Mouse (Mus musculus): ENCODE data around the gene Ets2.

Gene Ets2

DNA sequence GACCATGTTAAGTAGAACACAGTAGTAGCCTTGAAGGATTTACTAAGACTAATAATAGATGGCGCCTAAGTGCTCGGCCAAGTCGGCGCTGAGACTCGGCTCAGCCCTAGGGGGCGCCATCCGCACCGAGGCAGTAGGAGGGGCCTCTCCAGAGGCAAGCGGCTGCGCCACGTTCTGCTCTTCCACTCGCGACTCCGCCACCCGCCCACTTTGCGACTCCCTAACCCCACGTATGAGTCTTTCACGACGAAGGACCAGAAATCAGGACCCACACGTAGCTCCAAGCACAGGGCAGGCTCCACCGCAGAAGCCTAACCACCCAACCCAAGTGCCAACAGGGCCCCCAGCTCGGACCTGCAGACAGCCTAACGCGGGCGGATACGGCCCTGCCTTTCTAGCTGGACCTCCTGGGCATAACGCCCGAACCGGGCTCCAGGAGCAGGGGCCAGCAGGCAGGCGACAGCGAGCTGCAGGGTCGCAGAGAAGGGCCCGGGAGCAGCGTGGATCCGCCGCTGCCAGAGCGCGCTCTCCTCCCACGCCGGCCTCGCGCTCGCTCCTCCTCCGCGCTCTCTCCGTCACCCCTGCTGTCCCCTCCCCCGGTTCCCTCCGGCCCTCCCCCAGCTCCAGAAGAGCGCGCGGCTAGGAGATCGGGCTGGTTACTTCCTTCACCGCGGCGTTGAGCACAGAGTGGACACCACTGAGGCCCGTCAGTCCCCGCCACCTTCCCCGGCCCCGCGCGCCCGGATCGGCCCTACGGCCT lies at the start of gene Ets2:
TSS of gene Ets2 (plus strand) at position 274 of the 760 bp plus-strand sequence.
- peak; percentile 89 for DNase-seq

DNA sequence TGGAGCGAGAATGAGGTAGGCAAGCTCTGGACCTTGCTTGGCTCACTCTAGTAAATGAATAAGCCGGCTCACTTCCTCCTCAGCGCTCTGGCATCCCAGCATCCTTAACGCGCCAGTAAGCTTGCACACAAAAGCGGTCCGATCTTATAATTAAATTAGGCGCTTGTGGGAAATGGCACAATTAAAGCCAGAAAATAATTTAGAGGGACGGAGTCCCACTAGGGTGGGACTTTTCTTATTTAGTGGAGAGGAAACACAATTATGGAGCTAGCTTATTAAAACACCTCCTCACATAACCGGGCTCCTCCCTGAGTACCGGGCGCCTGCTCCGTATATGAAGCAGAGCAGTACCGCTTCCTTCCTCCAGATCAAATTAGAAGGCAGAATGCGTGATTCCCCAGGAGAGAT lies 47.7 kb upstream of the Ets2 start:
- DNase-seq, result peak; percentile 23

DNA sequence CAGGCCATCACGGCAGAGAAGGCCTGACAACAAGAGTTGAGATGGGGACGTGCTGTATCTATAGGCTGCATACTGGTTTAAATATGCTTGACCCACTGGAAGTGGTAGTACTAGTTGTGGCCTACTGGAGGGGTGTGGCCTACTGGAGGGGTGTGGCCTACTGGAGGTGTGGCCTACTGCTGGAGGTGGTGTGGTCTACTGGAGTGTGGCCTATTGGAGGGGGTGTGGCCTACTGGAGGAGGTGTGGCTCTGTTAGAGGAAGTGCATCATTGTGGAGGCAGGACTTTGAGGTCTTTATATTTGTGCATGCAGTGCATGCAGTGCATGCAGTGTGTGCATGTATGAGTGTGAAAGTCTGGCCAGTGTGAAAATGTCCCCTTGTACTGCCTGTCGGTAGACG lies 45.3 kb upstream of the Ets2 start:
- no peak for DNase-seq

DNA sequence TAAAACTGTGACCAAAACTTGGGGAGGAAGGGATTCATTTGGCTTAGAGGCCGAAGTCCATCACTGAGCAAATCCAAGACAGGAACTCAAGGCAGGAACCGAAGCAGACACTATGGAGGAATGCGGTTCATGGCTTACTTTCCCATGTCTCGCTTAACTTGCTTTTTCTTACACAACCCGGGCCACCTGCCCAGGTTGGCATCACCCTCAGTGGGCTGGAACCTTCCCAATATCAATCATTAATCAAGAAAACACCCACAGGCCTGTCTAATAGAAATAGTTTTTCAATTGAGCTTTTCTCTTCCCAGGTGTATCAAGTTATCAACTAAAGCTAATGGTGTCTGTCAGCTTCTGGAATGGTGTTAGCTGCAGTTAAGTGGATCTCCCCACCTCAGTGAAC lies 44.7 kb upstream of the Ets2 start:
- DNase-seq, result no peak

DNA sequence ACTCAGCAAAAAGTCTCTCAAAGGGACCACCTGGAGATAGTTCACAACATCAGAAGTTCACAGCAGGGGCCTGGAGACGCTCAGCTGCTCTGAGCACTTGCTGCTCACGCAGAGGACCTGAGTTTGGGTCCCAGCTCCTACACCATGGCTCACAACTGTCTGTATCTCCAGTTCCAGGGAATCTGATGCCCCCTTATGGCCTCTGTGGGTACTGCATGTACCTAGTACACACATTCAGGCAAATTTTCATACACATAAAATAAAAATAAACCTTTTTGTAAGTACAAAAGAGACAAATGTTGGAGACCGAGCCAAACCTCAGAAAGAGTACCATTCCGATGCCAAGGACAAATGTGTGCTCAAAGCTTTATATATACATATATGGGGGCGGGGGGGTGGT lies 44.1 kb upstream of the Ets2 start:
- DNase-seq, result no peak

DNA sequence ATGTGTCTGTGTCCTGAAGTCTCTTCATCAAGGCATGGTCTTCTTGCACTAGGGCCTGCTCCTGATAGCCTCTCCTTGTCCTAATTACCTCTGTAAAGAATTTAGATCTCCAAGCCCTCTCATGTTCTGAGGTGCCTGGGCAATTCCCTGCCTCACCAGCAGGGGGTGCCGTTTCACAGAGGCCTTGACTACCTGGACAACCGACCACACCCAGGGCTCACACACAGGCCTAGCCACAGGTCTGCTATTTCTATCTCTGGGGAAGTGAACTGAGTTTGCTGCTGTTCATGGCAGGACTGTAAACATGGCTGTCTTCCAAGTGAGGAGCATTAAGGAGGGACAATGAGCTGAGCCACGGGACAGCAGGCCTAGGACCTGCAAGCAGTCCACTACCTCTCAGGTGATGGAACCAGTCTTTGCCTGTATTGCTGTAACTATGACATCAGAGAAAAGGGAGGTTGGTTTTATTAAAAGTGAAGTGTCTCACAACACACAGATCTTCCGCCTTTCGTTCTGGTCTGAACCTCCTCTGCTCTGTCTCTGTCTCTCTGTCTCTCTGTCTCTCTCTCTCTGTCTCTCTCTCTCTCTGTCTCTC lies 42.9 kb upstream of the Ets2 start:
- DNase-seq, result no peak

DNA sequence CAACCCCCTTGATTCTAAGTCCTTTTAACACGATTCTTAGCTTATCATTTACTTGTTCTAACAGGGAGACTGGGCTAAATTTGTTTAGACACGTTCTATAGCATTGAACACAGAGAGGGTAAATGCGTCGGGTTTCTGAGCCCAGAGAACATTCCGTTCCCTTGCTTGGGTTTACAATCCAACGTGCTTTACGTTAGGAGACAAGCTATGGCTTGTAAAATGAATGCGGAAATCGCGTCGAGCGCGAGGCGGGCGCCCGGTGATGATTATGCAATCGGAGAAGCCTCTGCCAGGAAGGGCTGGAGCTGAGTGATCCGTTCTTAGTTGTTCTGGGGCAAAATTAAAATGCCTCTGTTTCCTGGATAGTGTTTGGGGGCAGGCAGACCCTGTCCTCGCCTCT lies 42.4 kb upstream of the Ets2 start:
- no peak for DNase-seq

DNA sequence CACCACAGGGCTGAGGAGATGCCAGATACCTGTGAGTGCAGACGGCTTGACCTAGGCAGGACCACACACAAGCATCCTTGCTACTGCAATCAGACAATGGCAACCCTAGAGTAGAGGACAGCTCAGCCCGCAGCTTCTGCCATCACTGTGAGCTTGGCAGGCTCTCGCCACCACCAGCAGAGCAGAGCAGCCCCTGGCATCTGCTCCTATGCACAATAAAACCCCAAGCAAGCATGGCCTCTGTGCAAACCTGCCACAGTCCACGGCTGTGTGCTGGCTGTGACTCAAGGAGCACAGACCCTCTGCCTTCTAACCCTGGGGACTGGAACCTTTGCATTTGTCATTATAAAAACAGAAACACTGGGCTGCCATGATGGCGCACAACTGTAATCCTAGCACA lies 41.0 kb upstream of the Ets2 start:
- no peak for DNase-seq

DNA sequence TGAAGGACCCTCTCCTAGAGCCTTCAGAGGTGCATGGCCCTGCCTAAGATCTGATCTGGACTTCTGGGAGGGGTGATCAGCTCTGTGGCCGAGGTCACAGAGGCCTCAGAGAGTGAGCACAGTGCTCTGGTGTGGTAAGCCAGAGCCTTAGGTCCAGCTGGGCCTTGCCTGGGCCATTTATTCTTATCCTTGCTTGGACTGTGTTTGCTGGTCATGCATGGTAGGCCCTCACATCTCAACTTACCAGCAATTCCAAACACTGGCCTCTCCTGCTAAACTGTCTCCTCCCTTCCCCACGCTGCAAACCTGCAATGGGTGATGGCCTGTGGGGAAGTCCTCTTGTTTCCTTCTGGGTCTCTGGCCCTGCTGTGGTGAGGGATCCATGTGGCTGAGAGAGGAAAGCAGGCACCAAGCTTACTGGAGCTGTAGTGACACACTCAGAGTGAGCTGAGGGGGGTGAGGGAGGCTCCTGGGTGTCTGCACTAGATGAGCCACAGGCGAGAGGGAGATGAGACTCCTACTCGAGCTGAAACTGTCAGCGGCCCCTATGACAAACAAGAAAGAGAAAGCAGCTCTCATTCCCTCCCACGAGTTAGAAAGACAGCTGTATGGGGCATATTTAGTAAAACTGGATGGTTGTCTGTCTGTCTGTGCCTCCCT lies 36.3 kb upstream of the Ets2 start:
- DNase-seq, result no peak

DNA sequence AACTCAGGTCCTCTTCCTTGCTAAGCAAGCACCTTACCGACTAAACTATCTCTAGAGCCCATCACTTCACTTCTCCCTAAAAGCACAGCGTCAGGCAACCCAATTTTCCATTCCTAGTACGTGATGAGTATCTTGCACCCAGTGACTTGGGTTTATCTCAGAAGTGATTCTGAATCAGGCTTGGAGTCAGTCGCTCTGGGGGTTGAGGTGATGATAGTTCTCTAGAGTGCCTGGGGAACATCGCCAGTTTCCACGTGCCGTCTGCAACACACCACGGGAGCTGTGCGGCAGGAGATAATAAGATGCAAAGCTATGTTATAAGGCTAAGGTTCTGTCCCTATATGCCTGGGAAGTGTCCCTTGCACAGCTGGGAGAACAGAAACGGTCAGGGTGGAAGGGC lies 35.6 kb upstream of the Ets2 start:
- DNase-seq, result no peak

DNA sequence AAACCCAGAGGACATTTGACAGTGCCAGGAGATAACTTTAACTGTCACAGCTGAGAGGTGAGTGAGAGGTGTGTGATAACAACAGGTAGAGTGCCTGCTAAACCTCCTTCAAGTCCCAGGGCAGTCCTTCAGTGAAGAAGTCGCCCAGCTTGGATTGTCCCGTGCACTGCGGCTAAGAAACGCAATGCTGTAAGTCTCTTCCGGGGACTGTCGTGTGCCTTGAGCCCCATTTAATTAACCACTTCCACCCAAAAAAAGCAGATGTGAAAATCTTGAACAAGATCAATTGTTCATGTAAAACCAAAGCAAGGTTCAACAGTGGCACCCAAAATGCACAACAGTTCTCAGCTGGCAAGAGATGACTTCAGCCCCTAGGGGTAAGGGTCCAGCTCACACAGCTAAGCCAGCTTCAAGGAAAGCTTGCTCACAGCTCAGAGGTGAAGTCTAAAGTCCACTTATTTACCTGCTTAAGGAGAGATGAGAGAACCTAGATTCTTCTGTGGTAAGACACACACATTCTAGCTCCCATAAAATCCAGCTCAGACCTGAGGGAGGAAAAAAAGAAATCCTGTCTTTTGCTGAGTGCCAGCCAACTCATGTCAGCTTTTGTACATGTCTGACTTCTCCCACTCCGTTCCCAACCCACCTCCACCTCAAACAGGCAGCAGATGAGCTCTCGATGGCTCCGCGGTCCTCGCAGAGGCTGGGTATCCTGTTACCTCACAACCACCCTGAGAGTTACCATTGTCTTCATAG lies 34.3 kb upstream of the Ets2 start:
- no peak for DNase-seq

DNA sequence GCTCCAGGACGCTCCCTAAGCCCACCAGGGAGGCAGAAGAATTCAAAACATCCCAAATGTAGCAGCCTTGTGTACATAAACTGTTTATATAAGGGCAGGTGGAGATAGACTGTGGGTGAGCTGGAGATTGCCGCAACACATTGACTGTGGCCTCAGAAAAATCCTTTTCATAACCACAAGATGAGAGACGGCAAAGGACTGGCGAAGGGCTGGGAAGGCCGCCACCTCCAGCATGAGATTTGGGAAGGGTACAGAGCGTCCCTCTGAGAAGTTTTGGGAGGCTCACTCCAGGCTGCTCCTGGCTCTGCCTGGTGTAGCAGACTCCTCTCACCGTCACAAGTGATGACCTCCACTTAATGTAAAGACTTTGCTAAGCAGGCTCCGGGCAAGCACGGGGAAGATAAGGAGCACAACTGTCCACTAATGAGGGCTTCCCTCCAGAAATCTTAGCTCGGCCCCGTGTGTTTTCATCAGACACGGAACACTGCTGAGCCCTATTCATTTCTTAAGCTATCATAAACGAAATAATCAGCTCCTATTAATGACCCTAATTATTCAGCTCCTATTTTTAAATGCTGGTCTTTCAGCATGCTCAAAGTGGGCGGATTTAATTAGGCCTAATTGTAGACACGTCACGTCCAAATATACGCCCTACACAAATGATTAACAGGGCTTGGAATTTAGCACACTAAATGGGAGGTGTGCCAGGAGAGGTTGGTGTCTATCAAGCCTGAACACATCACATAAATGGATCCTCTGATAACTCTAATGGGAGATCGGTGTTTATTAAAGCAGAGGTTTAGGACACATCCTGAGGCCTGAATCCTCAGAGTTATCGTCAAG lies 33.5 kb upstream of the Ets2 start:
- DNase-seq, result no peak

DNA sequence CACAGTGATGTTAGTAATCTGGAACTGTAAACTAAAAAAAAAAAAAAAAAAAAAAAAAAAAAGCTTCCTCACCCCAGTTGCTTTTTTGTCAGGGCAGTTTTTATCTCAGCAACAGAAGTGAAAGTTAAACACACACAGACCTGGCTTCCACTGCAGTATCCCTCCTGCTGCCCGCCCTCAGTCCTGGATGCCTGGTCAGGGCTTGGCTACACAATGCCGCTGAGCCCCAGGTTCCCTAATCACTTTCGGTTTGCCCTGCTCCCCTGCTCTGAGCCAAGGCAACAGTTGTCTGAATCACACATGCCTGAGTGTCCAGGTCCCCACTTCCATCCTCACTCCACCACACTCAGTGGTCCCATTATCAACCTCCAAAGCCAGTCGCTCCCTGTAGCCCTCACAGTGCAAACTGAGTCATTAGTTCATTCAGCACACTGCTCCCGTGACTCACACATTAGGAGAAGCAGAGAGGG lies 27.4 kb upstream of the Ets2 start:
- DNase-seq, result no peak

DNA sequence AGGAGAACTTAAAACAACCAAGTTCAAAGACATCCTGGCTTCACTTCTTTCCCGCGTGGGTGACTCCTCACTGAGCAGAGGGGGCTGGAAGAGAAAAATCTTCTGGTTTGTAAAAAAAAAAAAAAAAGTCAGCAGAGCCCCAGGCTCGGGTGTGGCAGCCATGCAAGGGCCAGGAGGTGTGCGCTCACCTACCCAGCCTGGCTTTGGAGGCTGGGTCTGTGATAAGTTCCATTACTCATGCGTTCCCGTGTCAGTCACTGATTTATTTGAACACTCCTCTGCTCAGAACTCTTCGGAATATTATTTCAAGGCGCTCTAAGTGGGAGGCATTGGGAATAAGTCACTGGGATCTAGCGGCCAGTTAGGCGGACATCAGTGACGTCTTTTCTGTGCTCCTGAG lies 26.7 kb upstream of the Ets2 start:
- DNase-seq, result no peak

DNA sequence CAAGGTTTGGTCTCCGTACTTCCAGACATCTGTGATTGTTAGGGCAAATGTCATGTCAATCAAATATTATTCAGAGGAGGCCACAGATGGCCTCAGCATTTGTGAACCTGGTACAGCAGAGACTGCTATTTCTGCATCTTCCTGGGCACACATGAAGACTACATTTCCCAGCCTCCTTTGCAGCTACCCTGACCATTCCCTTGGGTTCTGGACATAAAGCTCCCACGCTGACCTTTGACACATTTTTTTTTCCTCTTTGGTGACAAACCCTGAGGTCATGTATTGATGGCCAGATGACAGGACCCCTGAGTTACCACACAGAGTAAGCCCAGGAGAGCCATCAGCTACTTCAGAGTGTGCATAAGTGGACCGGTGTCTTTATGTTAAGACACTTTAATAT lies 25.2 kb upstream of the Ets2 start:
- no peak for DNase-seq

DNA sequence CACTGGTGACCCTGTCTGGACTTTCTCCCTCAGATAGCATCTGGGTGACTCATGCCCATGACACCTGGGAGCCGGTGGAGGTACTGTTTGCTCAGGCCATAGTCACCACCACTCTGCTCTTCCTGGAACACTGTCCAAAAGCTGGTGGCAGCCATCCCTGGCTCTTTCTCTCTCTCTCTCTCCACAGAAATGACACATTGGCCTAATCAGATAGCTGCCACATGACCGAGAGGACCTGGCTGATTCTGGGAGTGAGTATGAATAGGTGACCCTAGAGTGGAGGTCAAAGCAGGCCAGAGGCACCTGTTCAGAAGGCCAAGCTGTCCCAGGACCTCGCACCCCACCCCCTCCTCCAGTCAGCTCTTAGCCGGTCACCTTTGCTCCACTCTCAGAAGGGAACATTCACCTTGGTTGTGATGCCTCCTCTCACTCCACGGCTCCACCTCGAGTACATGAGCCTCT lies 19.4 kb upstream of the Ets2 start:
- no peak for DNase-seq

DNA sequence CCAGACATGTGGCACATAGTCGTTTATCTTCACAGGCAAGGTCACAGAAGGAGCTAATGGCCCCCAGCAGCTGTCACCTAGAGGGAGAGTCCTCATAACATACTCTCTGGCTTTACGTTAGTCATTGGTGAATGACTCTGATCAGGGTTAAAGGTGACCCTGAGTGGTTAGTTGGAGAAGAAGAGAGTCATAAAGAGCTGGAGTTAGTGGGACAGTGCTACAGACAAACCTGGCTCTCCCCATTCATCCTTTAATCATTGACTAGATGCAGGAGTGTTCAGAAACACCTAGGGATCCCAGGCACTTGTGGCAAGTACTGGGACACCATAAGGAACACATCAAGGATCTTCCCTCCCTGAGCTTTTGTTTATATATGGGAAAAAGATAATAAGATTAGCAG lies 16.1 kb upstream of the Ets2 start:
- no peak for DNase-seq

DNA sequence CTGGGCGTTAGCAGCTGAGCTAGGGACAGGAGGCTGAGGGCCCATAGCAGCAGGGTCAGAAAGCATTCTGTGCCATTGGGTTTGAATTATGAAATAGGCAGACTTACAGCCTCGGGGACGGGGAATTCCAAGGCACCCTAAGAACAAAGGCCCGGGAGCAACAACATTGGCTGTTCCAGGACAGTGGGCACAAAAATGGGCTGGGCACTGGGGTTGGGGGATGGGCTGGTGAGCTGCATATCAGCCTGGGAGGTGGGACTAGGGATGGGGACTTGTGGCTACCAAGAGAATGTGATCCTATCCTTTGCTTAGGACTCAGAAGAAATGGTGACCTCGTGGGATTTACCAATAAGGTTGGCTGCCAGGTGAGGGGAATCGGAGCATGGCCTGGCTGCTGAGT lies 15.6 kb upstream of the Ets2 start:
- no peak for DNase-seq

DNA sequence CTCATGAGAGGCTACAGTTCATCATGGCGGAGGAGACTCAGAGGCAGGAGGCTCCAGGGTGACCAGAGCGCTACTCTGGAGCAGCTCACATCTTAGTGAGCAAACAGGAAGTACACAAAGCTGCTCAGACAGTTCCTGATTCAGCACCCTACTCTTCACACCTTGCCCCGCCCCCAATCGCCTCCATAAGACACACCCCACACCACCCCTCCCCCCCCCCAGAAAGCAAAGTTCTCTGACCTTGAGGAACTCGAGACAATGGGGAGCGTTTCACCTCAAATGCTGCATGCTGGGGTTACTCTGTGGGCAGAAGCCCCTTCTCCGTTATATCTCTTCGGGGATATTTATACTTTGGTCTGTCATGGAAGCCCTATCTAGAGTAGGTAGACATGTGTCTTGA lies 15.0 kb upstream of the Ets2 start:
- no peak for DNase-seq

DNA sequence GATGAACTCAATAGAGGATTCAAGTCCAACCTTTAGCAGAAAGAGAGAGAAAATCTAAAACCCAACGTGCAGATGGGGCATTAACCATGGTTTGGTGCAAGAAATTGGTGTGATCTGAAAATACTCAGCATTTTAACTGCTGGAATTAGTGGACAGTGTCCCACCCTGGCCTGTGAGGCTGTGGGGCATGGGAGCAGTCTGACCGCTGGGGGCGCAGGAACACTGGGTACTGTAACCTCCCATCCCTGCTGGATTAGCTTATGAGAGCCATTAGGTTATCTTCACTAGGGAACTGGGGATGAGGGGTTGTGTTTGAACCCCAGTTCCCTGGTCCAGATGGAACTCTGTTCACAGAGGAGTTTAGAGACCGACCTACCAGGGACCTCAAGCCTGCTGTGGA lies 13.9 kb upstream of the Ets2 start:
- no peak for DNase-seq

DNA sequence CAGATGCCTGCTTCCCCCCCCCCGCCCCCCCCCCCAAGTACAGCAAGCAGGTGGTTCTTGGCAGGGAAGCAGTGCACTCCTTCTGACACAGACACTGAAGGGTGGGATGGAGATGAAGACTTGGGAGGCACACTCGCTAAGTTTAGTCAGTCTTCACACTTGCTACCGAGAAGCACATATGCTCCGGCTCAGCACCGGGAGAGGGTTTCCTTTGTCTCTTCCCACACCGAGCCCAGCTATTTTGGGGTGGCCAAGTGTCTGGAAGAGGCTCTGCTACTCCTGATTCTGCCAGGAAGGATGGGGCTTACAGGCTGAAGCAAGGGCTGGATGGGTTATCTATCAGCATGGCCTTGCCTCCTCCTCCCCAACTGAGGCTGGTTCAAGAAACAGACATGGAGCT lies 5.3 kb upstream of the Ets2 start:
- peak; percentile 81 for DNase-seq

DNA sequence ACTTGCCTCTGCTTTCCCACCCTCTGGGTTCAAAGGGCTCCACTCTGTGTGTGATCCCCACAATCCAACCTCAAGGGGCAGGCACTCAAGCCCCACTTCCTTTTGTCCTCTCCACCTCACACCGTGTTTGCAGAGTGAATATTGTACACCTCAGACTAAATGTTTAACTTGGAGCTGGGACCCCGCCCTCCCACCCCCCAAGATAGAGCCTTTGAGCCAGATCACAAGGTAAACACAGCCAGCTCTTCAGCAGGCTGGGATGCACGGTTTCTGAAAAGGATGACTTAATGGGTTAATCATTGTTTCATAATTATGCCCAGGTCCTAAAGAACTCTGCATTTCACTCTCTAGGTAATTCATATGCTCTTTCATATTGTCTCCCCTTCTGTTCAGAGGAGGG lies 2.2 kb upstream of the Ets2 start:
- DNase-seq, result no peak

DNA sequence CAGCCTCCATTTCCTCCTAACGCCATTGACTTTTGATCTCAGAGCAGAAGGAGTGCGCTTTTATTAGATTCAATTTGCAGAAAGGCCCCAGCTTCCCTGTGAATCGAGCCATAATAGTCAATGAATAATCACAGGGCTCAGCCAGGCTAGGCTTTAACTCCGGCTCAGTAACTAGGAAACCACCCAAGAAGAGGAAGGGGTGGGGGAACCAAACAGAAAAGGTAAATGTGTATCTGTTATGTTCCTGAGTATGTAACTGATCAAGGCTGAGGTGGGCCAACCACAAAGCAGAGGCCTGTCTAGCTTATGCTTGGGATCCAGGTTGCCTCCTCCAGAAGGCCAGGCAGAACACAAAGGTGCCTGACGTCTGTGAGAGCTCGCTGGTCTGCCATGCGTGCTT lies 1.7 kb upstream of the Ets2 start:
- no peak for DNase-seq

Measured in right cerebral cortex, postnatal 25 days (tissue).